Mouse (Mus musculus) liver, embryonic 13.5 days (tissue): Measurements from ENCODE around the gene Cyp2d40. TPM values are rescaled to one million over a fixed set of nuclear protein-coding genes. Genes with fewer than 3 reads are reported as not detected.

Experiments
- ATAC-seq: fragments of 200-750 bp; cut with Nextera tagmentation; 2 replicates; pipeline ENCODE4 v1.8.0; 2017; ENCODE audit warnings: low read depth, mild to moderate bottlenecking, moderate number of reproducible peaks, moderate library complexity
- DNase-seq: peaks from one replicate; pipeline ENCODE4 v3.0.0; 2022
- H3K27ac ChIP-seq: fragments of 300-500 bp; sonication (generic); 2 replicates; pipeline ENCODE4 v1.5.1; 2015; ENCODE audit warnings: moderate library complexity, mild to moderate bottlenecking, inconsistent platforms
- H3K27me3 ChIP-seq: fragments of 300-500 bp; sonication (generic); 2 replicates; pipeline ENCODE4 v1.6.1; 2015; ENCODE audit warnings: mild to moderate bottlenecking, inconsistent platforms
- H3K36me3 ChIP-seq: fragments of 300-500 bp; sonication (generic); 2 replicates; pipeline ENCODE4 v1.6.1; 2015; ENCODE audit warnings: mild to moderate bottlenecking, inconsistent platforms
- H3K4me1 ChIP-seq: fragments of 300-500 bp; sonication (generic); replicated peaks from 2 replicates; pipeline ENCODE4 v1.6.1; 2015; ENCODE audit warnings: inconsistent platforms
- H3K4me2 ChIP-seq: fragments of 300-500 bp; sonication (generic); 2 replicates; pipeline ENCODE4 v1.6.1; 2015; ENCODE audit warnings: inconsistent platforms, mild to moderate bottlenecking, moderate library complexity
- H3K4me3 ChIP-seq: fragments of 300-500 bp; sonication (generic); replicated peaks from 2 replicates; pipeline ENCODE4 v1.5.1; 2015; ENCODE audit warnings: mild to moderate bottlenecking, inconsistent platforms
- H3K9ac ChIP-seq: fragments of 300-500 bp; sonication (generic); 2 replicates; pipeline ENCODE4 v1.6.1; 2015; ENCODE audit warnings: mild to moderate bottlenecking, inconsistent platforms
- H3K9me3 ChIP-seq: fragments of 300-500 bp; sonication (generic); replicated peaks from 2 replicates; pipeline ENCODE4 v1.6.1; 2016; ENCODE audit warnings: inconsistent platforms
- WGBS: fragments of 180-500 bp; shearing (Covaris S2); methylation state at CpG from one replicate; pipeline ENCODE4 v1.1.7; 2015; ENCODE audit not compliant: insufficient replicate concordance; 5-methylcytosine and 5-hydroxymethylcytosine counted together
- polyA plus RNA-seq: library from polyadenylated mRNA; unstranded; fragments of >200 nt; fragmentation: Nextera tagmentation; extraction: Ambion mirVana; gene quantifications from 2 replicates; pipeline ENCODE4 v1.2.1, GENCODE M21; 2015

The Cyp2d40 gene
- polyA plus RNA-seq = not detected in 2 replicates

DNA sequence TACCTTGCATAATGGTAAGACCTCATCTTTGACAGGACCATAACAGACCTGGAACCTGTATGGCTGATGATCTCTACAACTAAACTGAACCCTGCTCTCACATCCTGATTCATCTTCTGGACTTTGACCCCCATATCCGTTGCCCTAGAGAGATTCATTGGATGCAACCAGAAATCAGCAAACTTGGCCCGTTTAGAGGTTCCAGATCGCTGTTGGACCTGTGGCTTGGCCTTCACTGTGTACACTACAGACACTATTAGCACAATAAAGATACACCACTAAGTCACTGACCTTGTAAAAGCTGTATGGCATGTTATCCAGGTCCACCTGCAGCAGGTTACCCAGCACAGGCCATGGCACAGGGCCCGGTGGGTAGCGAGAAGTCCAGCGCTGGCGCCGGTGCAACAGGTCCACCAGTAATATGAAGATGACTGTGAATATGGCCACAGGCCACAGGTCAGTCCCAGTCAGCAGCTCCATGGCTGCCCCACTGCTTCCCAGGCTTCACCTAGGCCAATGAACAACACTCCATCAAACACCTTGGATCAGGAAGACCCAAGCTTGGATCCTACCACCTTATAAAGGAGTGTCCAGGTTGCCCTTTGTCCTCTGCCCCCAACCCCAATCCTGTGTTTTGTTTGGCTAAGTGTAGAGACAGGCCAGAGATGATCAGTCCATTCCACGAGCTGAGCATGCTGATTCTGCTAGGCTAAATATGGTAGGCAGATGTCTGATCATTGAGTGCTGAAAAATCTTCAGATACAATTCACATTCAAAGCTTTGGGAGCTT, at the start of gene Cyp2d40:
Gene Cyp2d40 (minus strand): TSS at position 553 of the 790 bp plus-strand sequence.
- ATAC-seq (no peak), DNase-seq (no peak)
- Histone ChIP-seq H3K9ac (no peak within 1 kb of the TSS), H3K4me3 (no peak within 1 kb of the TSS), H3K4me2 (no peak within 1 kb of the TSS), H3K9me3 (no peaks in the 10 kb centered on the region), H3K27me3 (no peaks in the 10 kb centered on the region), H3K36me3 (no peaks in the 10 kb centered on the region), H3K27ac (no peak within 1 kb of the TSS), H3K4me1 (no peaks in the 10 kb centered on the region)
- 76% methylated on average over 9 of the region's 9 CpGs for WGBS

DNA sequence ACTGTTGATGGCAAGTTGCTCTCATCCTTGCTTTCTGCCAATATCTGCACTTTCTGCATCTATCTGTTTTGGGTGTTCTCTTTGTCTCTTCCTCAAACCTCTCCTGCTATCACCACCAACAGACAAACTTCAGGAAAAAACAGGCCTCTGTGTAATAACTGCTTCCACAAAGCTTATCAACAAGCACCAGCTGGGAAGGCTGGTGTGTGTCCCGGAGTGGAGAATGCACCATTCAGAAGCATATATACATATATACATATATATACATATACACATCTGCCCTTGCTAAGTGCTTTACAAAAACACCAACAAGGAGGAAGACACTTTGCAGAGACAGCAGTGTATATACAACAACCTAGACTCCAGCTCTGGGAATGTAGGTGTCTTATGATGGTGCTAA, 46.6 kb upstream of the Cyp2d40 start:
- ATAC-seq (peak; percentile 89), DNase-seq (peak; percentile 38)
- no peak overlapping the region for H3K4me2 ChIP-seq
- H3K27ac ChIP-seq = peak overlapping the region; percentile 57
- no peaks in the 10 kb centered on the region for H3K27me3 ChIP-seq
- H3K36me3 ChIP-seq = peaks cover 25% of the 10 kb centered on the region
- H3K9me3 ChIP-seq = no peaks in the 10 kb centered on the region
- WGBS = 15% methylated on average over 1 of the region's 1 CpGs
- H3K4me3 ChIP-seq = no peak overlapping the region
- no peak overlapping the region for H3K9ac ChIP-seq
- H3K4me1 ChIP-seq = peaks cover 23% of the 10 kb centered on the region

DNA sequence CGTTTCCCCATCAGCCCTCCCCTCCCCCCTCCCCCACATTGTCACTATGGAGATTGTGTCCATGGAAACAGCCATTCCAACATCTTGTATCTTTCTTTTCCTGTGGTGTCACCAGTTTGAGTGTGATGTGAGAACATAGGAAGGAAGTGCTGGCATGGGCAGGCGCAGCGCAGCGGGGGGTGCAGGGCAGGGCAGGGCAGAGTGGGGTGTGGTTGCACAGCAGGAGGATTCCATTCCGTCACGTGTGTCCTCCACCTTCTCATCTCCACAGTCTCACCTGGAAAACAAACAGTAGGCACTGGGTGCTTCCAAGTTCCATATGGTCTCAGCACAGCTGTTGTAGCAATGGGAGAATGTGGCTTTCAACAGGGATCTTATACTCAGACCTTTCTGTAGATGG, 45.5 kb upstream of the Cyp2d40 start:
- H3K4me1 ChIP-seq = peaks cover 23% of the 10 kb centered on the region
- H3K9ac ChIP-seq = no peak overlapping the region
- peak overlapping the region; percentile 57 for H3K27ac ChIP-seq
- H3K36me3 ChIP-seq = peaks cover 17% of the 10 kb centered on the region; the same call in 1 of the 2 replicates
- no peaks in the 10 kb centered on the region for H3K27me3 ChIP-seq
- H3K4me3 ChIP-seq = no peak overlapping the region
- ATAC-seq = peak; percentile 47; the same call in 1 of the 2 replicates
- H3K9me3 ChIP-seq = no peaks in the 10 kb centered on the region
- no peak overlapping the region for H3K4me2 ChIP-seq
- peak; percentile 7 for DNase-seq
- 46% methylated on average over 6 of the region's 6 CpGs for WGBS

DNA sequence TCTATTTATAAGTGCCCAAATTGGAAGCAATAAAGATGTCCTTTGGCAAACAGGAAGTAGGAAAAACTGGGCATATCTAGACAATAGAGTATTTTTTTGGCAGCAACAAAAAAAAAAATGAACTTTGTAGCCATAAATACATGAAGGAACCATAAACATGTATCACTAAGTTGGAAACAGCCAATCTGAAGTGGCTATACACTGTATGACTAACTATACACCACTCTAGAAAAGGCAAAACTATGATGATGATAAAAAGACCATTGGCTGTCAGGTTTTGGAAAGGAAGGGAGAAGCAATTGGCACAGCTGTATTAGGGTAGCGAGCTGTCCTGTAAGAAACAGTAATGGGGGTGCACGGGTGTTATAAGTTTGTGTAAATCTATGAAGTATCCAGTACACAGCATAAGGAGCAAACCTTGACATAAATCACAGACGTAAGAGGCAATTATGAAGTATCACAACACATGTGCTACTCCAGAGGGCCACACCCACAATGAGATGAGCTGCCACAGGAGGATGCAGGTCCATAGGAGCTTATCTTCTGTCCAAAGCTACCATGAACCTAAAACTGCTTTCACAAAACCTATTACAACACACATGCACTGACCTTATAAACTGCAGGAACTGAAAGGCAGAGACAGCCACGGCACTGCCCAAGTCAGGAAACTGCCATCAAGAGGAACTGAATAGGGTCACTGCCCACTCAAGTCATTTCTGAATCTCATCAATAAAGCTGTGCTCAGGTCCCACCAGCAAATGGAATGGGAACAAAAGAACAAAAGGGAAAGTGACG, 43.2 kb upstream of the Cyp2d40 start:
- Histone ChIP-seq H3K4me2 (no peak overlapping the region), H3K4me1 (peaks cover 23% of the 10 kb centered on the region), H3K4me3 (no peak overlapping the region), H3K27me3 (no peaks in the 10 kb centered on the region), H3K27ac (no peak overlapping the region), H3K36me3 (peaks cover 9% of the 10 kb centered on the region; the same call in 1 of the 2 replicates), H3K9ac (no peak overlapping the region), H3K9me3 (no peaks in the 10 kb centered on the region)
- ATAC-seq (no peak), DNase-seq (no peak)
- WGBS = 68% methylated on average over 5 of the region's 5 CpGs

DNA sequence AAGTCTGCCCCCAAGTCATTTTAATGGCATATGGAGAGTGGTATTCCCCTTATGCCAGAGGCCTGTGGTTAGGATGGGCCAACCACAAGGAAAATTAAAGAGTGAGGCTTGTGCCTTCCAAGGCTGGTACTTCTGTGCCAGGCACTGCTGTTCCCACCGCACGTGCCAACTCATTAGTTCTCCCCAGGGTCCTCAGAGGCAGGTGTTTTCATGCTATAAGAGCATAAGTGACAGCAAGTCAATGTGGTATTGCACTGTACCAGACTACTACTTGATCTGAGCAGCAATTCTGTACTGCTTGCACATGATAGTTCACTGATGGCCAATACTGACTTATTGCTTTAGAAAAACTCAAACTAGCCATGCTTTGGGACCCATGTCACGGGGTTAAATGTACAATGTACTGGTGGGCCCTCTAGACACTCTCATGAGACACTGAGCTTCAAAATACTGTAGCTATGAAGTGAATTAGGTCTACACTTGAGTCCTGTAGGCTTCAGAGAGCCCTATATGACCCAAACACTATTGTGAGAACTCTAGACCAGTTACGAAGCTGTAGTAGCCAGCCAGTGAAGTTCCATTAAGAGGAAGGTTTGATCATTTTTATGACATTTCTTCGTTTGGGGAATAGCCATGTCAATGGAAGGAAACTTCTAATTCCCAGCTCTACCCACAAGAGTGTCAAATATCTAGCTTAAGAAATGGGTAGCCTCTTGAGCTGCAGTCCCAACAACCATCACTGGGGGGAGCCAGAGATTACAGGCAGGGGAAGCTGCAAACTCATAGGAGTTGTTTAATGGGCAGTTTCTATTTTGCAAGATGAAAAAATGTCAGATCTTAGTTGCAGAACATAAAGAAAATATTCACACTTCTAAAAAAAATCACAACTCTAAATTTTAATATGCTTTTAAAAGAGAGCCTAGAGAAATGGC, 41.0 kb upstream of the Cyp2d40 start:
- no peaks in the 10 kb centered on the region for H3K9me3 ChIP-seq

DNA sequence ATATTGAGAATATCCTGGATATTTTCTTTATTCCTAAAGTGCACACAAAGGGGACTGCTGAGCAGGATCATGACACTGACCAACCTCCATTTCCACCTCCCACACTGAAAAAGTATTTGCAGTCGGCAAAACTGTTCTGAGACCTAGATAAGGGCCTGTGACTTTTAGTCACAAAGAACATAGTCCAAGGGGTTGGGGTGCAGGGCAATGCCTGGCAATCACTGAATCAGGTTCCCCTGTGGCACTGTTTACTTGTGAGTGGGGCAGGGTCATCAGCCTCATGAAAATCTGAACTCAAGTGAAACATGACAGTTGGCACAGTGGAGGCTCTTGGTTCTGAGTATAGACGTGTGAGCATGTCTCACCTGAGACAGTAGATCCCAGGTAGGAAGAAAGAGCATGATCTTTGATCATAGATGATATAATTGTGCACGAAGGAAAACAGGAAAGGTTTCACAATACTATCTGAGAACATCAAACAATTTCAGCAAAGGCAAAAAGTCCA, 32.0 kb upstream of the Cyp2d40 start:
- 44% methylated on average over 3 of the region's 3 CpGs for WGBS
- H3K4me3 ChIP-seq = no peak overlapping the region
- ATAC-seq (no peak), DNase-seq (no peak)
- no peak overlapping the region for H3K27ac ChIP-seq
- no peak overlapping the region for H3K4me2 ChIP-seq
- no peak overlapping the region for H3K9ac ChIP-seq
- H3K4me1 ChIP-seq = no peaks in the 10 kb centered on the region; the same call in none of the 2 replicates
- no peaks in the 10 kb centered on the region for H3K36me3 ChIP-seq
- no peaks in the 10 kb centered on the region for H3K27me3 ChIP-seq
- H3K9me3 ChIP-seq = no peaks in the 10 kb centered on the region

More for the DNA sequence above, 41.0 kb upstream of the Cyp2d40 start:
- Histone ChIP-seq H3K4me1 (peaks cover 7% of the 10 kb centered on the region), H3K9ac (no peak overlapping the region), H3K4me2 (no peak overlapping the region), H3K27me3 (no peaks in the 10 kb centered on the region), H3K4me3 (no peak overlapping the region), H3K27ac (no peak overlapping the region), H3K36me3 (no peaks in the 10 kb centered on the region)
- 72% methylated on average over 5 of the region's 5 CpGs for WGBS
- ATAC-seq (no peak), DNase-seq (peak; percentile 53)

DNA sequence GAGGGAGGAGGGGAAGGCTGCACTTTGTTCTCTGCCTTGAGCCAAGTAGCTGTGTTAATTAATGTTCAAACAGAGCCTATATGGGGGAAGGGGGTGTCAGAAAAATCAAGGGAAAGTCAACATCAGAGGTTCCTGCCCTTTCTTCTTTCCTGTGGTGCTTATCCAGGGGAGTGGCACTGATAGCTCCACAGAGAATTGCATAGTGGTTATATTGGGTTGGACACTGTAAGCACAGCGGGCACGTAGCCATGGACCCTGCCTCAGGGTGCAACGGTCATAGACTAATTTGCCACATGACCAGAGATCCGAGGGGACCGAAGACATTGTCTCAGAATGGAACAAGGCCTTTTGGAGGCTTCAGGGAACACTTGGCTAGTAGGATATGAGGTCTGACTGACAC, 30.3 kb upstream of the Cyp2d40 start, which contains the start of gene Cyp2d26:
Gene Cyp2d26 (minus strand): TSS at position 18 of the 400 bp plus-strand sequence.
- Histone ChIP-seq H3K9ac (no peak within 1 kb of the TSS), H3K27ac (peak within 1 kb of the TSS; percentile 39; the same call in 1 of the 2 replicates), H3K9me3 (no peaks in the 10 kb centered on the region), H3K4me1 (no peaks in the 10 kb centered on the region; the same call in none of the 2 replicates), H3K4me2 (no peak within 1 kb of the TSS), H3K27me3 (no peaks in the 10 kb centered on the region), H3K4me3 (no peak within 1 kb of the TSS), H3K36me3 (no peaks in the 10 kb centered on the region)
- DNase-seq = no peak
- 70% methylated on average over 5 of the region's 5 CpGs for WGBS
- peak; percentile 70 for ATAC-seq

DNA sequence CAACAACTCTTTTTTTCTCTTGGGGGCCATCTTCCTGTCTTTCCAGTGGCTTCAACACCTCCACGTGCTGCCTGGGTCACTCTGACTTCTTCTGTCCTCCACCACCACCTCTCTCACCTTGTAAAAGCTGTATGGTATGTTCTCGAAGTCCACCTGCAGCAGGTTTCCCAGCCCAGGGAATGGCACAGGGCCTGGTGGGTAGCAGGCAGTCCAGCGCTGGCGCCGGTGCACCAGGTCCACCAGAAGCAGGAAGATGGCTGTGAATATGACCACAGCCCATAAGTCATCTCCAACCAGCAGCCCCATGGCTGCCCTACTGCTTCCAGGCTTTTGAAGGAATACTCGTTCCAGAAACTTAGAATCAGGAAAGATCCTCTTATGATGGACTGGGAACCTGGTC, 29.9 kb upstream of the Cyp2d40 start:
- H3K27ac ChIP-seq = no peak overlapping the region; the same call in 1 of the 2 replicates
- ATAC-seq (0 out of 2 replicates have a peak, but pooled peaks have one; percentile 12), DNase-seq (no peak)
- H3K9ac ChIP-seq = no peak overlapping the region
- no peaks in the 10 kb centered on the region; the same call in none of the 2 replicates for H3K4me1 ChIP-seq
- H3K4me2 ChIP-seq = no peak overlapping the region
- no peak overlapping the region for H3K4me3 ChIP-seq
- H3K27me3 ChIP-seq = no peaks in the 10 kb centered on the region
- no peaks in the 10 kb centered on the region for H3K9me3 ChIP-seq
- no peaks in the 10 kb centered on the region for H3K36me3 ChIP-seq
- 56% methylated on average over 6 of the region's 6 CpGs for WGBS

DNA sequence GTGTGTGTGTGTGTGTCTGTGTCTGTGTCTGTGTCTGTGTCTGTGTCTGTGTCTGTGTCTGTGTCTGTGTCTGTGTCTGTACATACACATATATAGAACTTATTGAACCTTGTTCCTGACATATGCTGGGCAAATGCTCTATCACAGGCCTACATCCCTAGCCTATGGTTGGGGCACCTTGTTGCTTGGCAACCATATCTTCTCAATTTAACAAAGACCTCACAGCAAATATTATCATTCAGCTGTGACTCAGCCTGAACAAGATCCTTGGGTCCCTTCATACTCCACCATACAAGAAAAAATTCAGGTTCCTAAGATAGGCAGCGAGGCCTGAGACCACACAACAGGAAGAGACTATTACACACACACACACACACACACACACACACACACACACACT, 29.5 kb upstream of the Cyp2d40 start:
- no peak overlapping the region for H3K9ac ChIP-seq
- H3K27me3 ChIP-seq = no peaks in the 10 kb centered on the region
- no peaks in the 10 kb centered on the region for H3K9me3 ChIP-seq
- DNase-seq (no peak), ATAC-seq (no peak; the same call in 1 of the 2 replicates)
- no peaks in the 10 kb centered on the region; the same call in none of the 2 replicates for H3K4me1 ChIP-seq
- H3K4me2 ChIP-seq = no peak overlapping the region
- no peaks in the 10 kb centered on the region for H3K36me3 ChIP-seq
- no peak overlapping the region for H3K4me3 ChIP-seq
- 64% methylated on average over 1 of the region's 1 CpGs for WGBS
- no peak overlapping the region for H3K27ac ChIP-seq

DNA sequence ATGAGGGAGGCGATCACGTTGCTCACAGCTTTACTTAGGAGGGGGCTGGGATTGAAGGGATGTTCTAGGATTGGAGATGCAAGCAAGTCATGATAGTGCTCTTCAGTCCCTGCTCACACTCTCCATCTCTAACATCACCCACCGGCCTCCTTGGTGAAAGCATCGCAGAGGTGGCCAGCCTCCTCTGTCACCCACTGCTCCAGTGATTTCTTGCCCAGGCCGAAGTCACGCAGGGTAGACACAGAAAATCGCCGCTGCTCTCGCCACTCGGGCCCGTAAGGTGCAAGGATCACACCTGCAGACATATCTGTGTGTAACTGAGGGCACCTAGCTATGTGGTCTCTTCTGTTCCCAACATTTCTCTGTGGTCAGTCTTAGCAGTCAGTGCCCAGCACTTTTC, 28.6 kb upstream of the Cyp2d40 start:
- Histone ChIP-seq H3K9ac (no peak overlapping the region), H3K4me3 (no peak overlapping the region), H3K36me3 (no peaks in the 10 kb centered on the region), H3K27ac (no peak overlapping the region), H3K4me1 (no peaks in the 10 kb centered on the region; the same call in none of the 2 replicates), H3K27me3 (no peaks in the 10 kb centered on the region), H3K9me3 (no peaks in the 10 kb centered on the region), H3K4me2 (no peak overlapping the region)
- DNase-seq (no peak), ATAC-seq (no peak)
- whole genome bisulfite sequencing = 79% methylated on average over 11 of the region's 11 CpGs
